ENCODE assay signal across 9 mouse cellular contexts in the genomic region with DNA sequence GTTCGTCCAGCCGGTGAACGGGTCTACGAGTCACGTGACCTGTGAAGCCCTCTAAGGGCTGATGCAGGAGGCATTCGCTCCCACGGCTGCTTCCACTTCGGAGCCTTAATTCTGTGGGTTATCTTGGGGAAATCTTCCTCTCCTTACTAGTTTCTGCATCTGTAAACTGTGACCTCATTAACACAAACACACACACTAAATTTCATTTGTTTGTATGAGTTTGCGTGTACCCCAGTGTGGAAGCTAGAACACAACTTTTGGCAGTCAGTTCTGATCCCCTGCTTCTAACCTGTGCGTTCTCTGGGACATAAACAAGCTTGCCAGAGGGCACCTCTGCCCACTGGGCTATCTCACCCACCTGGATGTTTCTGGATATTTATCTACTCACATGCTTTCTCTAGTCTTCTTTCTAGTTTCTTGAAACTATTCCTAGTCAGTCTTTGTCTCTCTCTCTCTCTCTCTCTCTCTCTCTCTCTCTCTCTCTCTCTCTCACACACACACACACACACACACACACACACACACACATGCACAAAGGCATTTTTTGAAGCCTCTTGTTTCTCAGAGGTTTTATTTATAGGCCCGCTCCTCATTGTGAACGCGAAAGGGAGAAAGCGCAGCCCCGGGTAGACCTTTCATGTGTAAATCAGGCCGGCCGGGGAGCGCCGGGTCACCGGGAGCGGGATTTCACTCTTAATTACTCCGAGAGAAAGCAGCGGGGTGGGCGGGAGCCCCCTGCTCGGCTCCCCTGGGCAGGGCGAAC. TPM values are rescaled to one million over a fixed set of nuclear protein-coding genes. Genes with fewer than 3 reads are reported as not detected.
DNase-seq lines count a peak whose midpoint lies in the region; ATAC-seq and TF ChIP-seq lines count a peak whose summit lies in the region.
"Had no signal": no experiment of that assay in that cellular context is flagged by ENCODE, and none has a peak within 500 bp of the region (broad histone marks: within the 10 kb centered on the region; RNA-seq: fewer than 3 reads in every experiment).

No protein-coding gene starts in this region.

- peak overlapping the region; percentile 56 for H3K4me2 ChIP-seq in kidney, postnatal 0 days (ENCODE audit: low read length)
- H3K4me2 ChIP-seq in intestine, embryonic 15.5 days (replicated peaks): peak overlapping the region; percentile 66

- H3K9me3 ChIP-seq in kidney, postnatal 0 days (replicated peaks; ENCODE audit: low read length): no peaks in the 10 kb centered on the region
- no peaks in the 10 kb centered on the region for H3K9me3 ChIP-seq in intestine, embryonic 15.5 days

- no peaks in the 10 kb centered on the region for H3K27me3 ChIP-seq in kidney, postnatal 0 days (ENCODE audit: insufficient read depth, low read length)
- no peaks in the 10 kb centered on the region for H3K27me3 ChIP-seq in intestine, embryonic 15.5 days (replicated peaks)
- H3K27me3 ChIP-seq: Patski had no signal

- TF ChIP-seq CTCF in kidney, postnatal 0 days (IDR thresholded peaks at IDR 0.05; ENCODE audit: low read depth): no peak

- peak overlapping the region; percentile 54; the same call in 1 of the 2 replicates for H3K9ac ChIP-seq in kidney, postnatal 0 days (ENCODE audit: low read depth, low read length)
- peak overlapping the region; percentile 42; the same call in 1 of the 2 replicates for H3K9ac ChIP-seq in intestine, embryonic 15.5 days

- intact Hi-C loops in gastrocnemius, postnatal 14 days (cut with DNase I; ENCODE audit: low total_unique reads): no loop called here

- no peaks in the 10 kb centered on the region for H3K4me1 ChIP-seq in kidney, postnatal 0 days (replicated peaks; ENCODE audit: insufficient read depth, low read length)
- H3K4me1 ChIP-seq in intestine, embryonic 15.5 days (replicated peaks): peaks cover 3% of the 10 kb centered on the region

- 0 out of 2 replicates have a peak overlapping the region, but pooled peaks have one; percentile 19 for H3K4me3 ChIP-seq in kidney, postnatal 0 days (replicated peaks; ENCODE audit: low read depth, low read length)
- peak overlapping the region; percentile 18; the same call in 1 of the 2 replicates for H3K4me3 ChIP-seq in intestine, embryonic 15.5 days (replicated peaks)

- no peak overlapping the region for H3K27ac ChIP-seq in kidney, postnatal 0 days
- no peak overlapping the region for H3K27ac ChIP-seq in intestine, embryonic 15.5 days

- 0 out of 2 replicates have a peak, but pooled peaks have one; percentile 40 for ATAC-seq in kidney, postnatal 0 days (replicated peaks; ENCODE audit: low FRiP score, low read depth)
- ATAC-seq in intestine, embryonic 15.5 days: no peak
- ATAC-seq: Patski had no signal

- H3K36me3 ChIP-seq in kidney, postnatal 0 days (ENCODE audit: insufficient read depth, low read length): no peaks in the 10 kb centered on the region
- H3K36me3 ChIP-seq in intestine, embryonic 15.5 days: no peaks in the 10 kb centered on the region

- 13% methylated on average over 26 of the region's 26 CpGs for WGBS in kidney, postnatal 0 days
- WGBS in intestine, embryonic 15.5 days: 25% methylated on average over 26 of the region's 26 CpGs

- peak; percentile 74 for DNase-seq in kidney, postnatal 0 days (ENCODE audit: low spot score)
- DNase-seq in kidney, adult 11 months: no peak
- DNase-seq in embryo, embryonic 11.5 days (ENCODE audit: low read depth, low spot score): peak; percentile 55
- DNase-seq in retina, embryonic 14.5 days (ENCODE audit: low spot score): peak; percentile 88
- DNase-seq in urinary bladder, postnatal 10 days (ENCODE audit: low spot score): no peak
- DNase-seq in thymus, postnatal 36 days: no peak
- DNase-seq in gastrocnemius, postnatal 14 days: no peak

RNA-seq across cellular contexts. Expression of gene Cox6a1, which starts 24.8 kb away (rescaled TPM):
- 1,591 and 1,635 TPM in 2 replicates for polyA plus RNA-seq in kidney, postnatal 0 days (2015; fragmentation: Nextera tagmentation; extraction: Ambion mirVana)
- 1,187 and 1,356 TPM in 2 replicates for polyA plus RNA-seq in intestine, embryonic 15.5 days (2015; fragmentation: Nextera tagmentation; extraction: Ambion mirVana)
- 100 to 1,000 TPM; 105 to 114 TPM for total RNA-seq in gastrocnemius, postnatal 14 days (2021)

RNA-seq across cellular contexts. Expression of gene Triap1, which starts 32.6 kb away (rescaled TPM):
- 58.7 and 59.0 TPM in 2 replicates for polyA plus RNA-seq in kidney, postnatal 0 days (2015; fragmentation: Nextera tagmentation; extraction: Ambion mirVana)
- polyA plus RNA-seq in intestine, embryonic 15.5 days (2015; fragmentation: Nextera tagmentation; extraction: Ambion mirVana): 62.7 and 66.3 TPM in 2 replicates
- 10 to 100 TPM; 12.4 to 15.2 TPM for total RNA-seq in gastrocnemius, postnatal 14 days (2021)

RNA-seq across cellular contexts. Expression of gene Gatc, which starts 32.6 kb away (rescaled TPM):
- 19.8 and 20.8 TPM in 2 replicates for polyA plus RNA-seq in kidney, postnatal 0 days (2015; fragmentation: Nextera tagmentation; extraction: Ambion mirVana)
- polyA plus RNA-seq in intestine, embryonic 15.5 days (2015; fragmentation: Nextera tagmentation; extraction: Ambion mirVana): 24.8 and 24.9 TPM in 2 replicates
- total RNA-seq in gastrocnemius, postnatal 14 days (2021): 10 to 100 TPM; 18.8 to 19.7 TPM

RNA-seq across cellular contexts. Expression of gene Srsf9, which starts 46.6 kb away (rescaled TPM):
- 234 and 251 TPM in 2 replicates for polyA plus RNA-seq in kidney, postnatal 0 days (2015; fragmentation: Nextera tagmentation; extraction: Ambion mirVana)
- 217 and 220 TPM in 2 replicates for polyA plus RNA-seq in intestine, embryonic 15.5 days (2015; fragmentation: Nextera tagmentation; extraction: Ambion mirVana)
- 10 to 100 TPM; 14.5 to 15.9 TPM for total RNA-seq in gastrocnemius, postnatal 14 days (2021)

RNA-seq across cellular contexts. Expression of gene Msi1, which starts 55.8 kb away (rescaled TPM):
- 12.4 and 13.3 TPM in 2 replicates for polyA plus RNA-seq in kidney, postnatal 0 days (2015; fragmentation: Nextera tagmentation; extraction: Ambion mirVana)
- polyA plus RNA-seq in intestine, embryonic 15.5 days (2015; fragmentation: Nextera tagmentation; extraction: Ambion mirVana): 8.7 and 10.4 TPM in 2 replicates
- 1 to 10 TPM; 1.0 to 1.9 TPM for total RNA-seq in gastrocnemius, postnatal 14 days (2021)

Comparison
In these comparisons a context has a peak if more than half of its experiments do, and no peak if none do; other contexts are left out.
1. DNase-seq: peak in kidney, postnatal 0 days (single experiment), embryo, embryonic 11.5 days (single experiment) and retina, embryonic 14.5 days (single experiment); none in kidney, adult 11 months (single experiment), urinary bladder, postnatal 10 days (single experiment), thymus, postnatal 36 days (0 of 2) and gastrocnemius, postnatal 14 days (single experiment).